Mouse (Mus musculus) testis, adult 2 months (tissue): Measurements from ENCODE around the gene Il31.

Experiments
- CTCF ChIP-seq: fragments of 200-500 bp; IDR thresholded peaks from 2 replicates; pipeline ENCODE4 v1.5.1; 2012; ENCODE audit warnings: low read depth, mild to moderate bottlenecking, inconsistent platforms, low read length, moderate library complexity; ENCODE audit not compliant: control insufficient read depth, insufficient read depth, insufficient replicate concordance
- POLR2A ChIP-seq: fragments of 200-500 bp; IDR thresholded peaks from 2 replicates; pipeline ENCODE4 v1.6.1; 2012; ENCODE audit warnings: low read depth, mild to moderate bottlenecking, inconsistent platforms, low read length, moderate library complexity; ENCODE audit not compliant: control insufficient read depth

DNA sequence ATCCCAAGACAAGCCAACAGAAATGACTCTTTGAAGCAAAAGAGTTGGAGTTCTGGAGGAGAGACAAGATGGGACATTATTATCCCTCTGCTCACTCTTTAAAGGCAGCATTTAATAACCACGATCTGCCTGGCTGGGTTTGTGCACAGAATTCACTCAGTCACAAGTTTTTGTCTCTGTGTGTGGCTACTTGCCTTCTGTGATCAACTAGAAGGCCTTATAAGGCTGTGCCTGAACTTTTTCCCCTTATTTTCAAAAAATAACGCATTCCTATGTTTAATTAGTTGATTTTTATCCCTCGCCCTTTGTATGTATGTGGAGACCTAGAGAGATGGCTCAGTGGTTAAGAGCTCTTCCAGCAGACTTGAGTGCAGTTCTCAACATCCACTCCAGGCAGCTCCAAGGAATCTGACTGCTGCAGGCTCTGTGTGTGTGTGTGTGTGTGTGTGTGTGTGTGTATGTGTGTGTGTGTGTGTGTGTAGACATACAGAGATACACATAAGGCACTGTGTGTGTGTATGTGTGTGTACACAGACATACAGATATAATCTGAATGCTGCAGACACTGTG is 56.9 kb downstream of the Il31 start:
- TF ChIP-seq CTCF = no peak
- no peak for TF ChIP-seq POLR2A
